Mouse (Mus musculus) liver, embryonic 14.5 days (tissue): ENCODE data around the gene Rec8.

Source experiments
- CTCF ChIP-seq: IDR thresholded peaks from 2 replicates; pipeline ENCODE4 v1.5.1; 2016; ENCODE audit warnings: antibody characterized with exemption, low read depth, control low read depth
- EP300 ChIP-seq: IDR thresholded peaks from 2 replicates; pipeline ENCODE4 v1.6.1; 2016; ENCODE audit warnings: antibody characterized with exemption, low read depth

- TF ChIP-seq CTCF (no peak), EP300 (no peak)
Observed at GRCm38 (mm10) chr14:55592226-55592625, 25.6 kb upstream of the Rec8 start.
